Mouse (Mus musculus) macrophage (primary cell): ENCODE measurements around the gene Vamp2. TPM values are rescaled to one million over a fixed set of nuclear protein-coding genes. Genes with fewer than 3 reads are reported as not detected.

Source experiments
- H3K27ac ChIP-seq: fragments of 350-480 bp; formaldehyde crosslinking; 2 replicates; pipeline ENCODE4 v1.9.0; 2021
- H3K36me3 ChIP-seq: fragments of 350-480 bp; formaldehyde crosslinking; 2 replicates; pipeline ENCODE4 v1.9.0; 2021; ENCODE audit errors: inconsistent target
- H3K4me3 ChIP-seq: fragments of 350-480 bp; formaldehyde crosslinking; 2 replicates; pipeline ENCODE4 v1.9.0; 2021; ENCODE audit errors: inconsistent target
- H3K79me2 ChIP-seq: fragments of 350-480 bp; formaldehyde crosslinking; 2 replicates; pipeline ENCODE4 v1.9.0; 2021; ENCODE audit errors: inconsistent target
- WGBS: methylation state at CpG from one replicate; pipeline ENCODE4 v1.1.7; 2026; ENCODE audit warnings: inconsistent platforms; ENCODE audit not compliant: missing documents; 5-methylcytosine and 5-hydroxymethylcytosine counted together
- polyA plus RNA-seq: library from polyadenylated mRNA; stranded (reverse); fragments of 250-400 nt; gene quantifications from 3 replicates; pipeline ENCODE4 v1.2.4, GENCODE M21; 2018; ENCODE audit warnings: inconsistent platforms

Gene Vamp2
- polyA plus RNA-seq, 1 experiment from 2014 or later, result 47.7 TPM

- Histone ChIP-seq H3K36me3 (no peaks in the 10 kb centered on the region), H3K4me3 (peak overlapping the region; percentile 53), H3K79me2 (no peaks in the 10 kb centered on the region), H3K27ac (no peak overlapping the region)
- 7% methylated on average over 20 of the region's 20 CpGs for WGBS
Observed at GRCm38 (mm10) chr11:69125919-69126705, 37.8 kb downstream of the Vamp2 start.

- H3K4me3 ChIP-seq, result no peak overlapping the region
- no peaks in the 10 kb centered on the region for H3K36me3 ChIP-seq
- no peak overlapping the region for H3K27ac ChIP-seq
- H3K79me2 ChIP-seq, result no peaks in the 10 kb centered on the region
- WGBS, result 71% methylated on average over 2 of the region's 2 CpGs
Observed at GRCm38 (mm10) chr11:69126706-69127095, 38.4 kb downstream of the Vamp2 start.

DNA sequence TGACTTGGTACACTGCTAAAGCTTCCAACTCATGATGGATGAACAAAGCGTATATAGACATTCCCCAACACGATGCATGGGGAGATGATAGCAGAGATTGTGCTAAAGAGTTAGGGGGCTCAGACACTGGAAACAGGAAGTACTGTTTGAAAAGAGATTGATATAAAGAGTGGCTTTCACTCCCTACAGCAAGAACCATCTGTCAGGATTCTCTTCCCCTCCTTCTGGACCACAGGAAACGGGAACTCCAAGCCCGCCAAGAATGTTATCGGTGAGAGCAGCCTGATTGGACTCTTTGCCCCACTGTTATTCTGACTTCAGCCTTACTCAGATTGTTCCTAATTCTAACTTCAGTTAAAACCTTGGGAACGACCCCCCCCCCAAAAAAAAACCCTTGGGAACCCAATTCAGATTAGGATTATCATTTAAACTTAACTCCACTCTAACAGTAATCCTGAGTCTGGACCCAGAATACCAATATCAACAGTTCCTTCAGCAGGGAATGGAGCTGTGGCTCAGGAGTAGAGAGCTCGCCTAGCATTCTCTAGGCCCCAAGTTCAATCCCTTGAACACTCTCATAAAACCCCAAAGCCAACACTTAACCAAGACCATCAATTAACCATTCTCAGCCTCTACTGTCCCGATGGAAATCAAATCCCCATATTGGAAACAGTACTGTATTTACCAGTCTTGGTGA is 40.3 kb downstream of the Vamp2 start:
- Histone ChIP-seq H3K4me3 (no peak overlapping the region), H3K79me2 (no peaks in the 10 kb centered on the region), H3K27ac (no peak overlapping the region), H3K36me3 (no peaks in the 10 kb centered on the region)
- 72% methylated on average over 8 of the region's 8 CpGs for WGBS

DNA sequence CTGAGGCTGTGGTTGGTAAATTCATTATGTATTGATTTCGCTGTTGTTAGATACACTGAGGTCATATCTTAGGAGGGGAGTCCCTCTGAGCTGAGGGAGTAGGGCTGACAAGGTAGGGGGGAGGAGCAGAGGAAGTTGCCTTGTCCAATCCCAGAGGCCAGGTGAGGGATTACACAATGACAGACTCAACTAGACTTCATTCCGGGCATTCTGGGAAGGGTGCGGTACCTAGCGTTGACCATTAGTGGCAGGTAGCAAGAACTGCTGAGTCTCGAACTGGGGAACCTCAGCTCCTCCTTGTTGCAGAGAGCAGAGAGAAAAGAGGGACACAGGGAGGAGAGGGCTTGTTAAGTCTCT is 45.3 kb downstream of the Vamp2 start:
- H3K79me2 ChIP-seq, result no peaks in the 10 kb centered on the region
- H3K36me3 ChIP-seq, result no peaks in the 10 kb centered on the region
- no peak overlapping the region for H3K27ac ChIP-seq
- 76% methylated on average over 5 of the region's 5 CpGs for WGBS
- H3K4me3 ChIP-seq, result no peak overlapping the region

GRCm38 (mm10) chr11:69133923-69134621 is 45.8 kb downstream of the Vamp2 start:
- 17% methylated on average over 34 of the region's 34 CpGs for WGBS
- Histone ChIP-seq H3K36me3 (no peaks in the 10 kb centered on the region), H3K27ac (no peak overlapping the region), H3K4me3 (no peak overlapping the region), H3K79me2 (no peaks in the 10 kb centered on the region)

- no peaks in the 10 kb centered on the region for H3K79me2 ChIP-seq
- no peak overlapping the region for H3K4me3 ChIP-seq
- no peak overlapping the region for H3K27ac ChIP-seq
- no peaks in the 10 kb centered on the region for H3K36me3 ChIP-seq
- 70% methylated on average over 8 of the region's 8 CpGs for WGBS
Observed at GRCm38 (mm10) chr11:69134622-69134968, 46.3 kb downstream of the Vamp2 start.

DNA sequence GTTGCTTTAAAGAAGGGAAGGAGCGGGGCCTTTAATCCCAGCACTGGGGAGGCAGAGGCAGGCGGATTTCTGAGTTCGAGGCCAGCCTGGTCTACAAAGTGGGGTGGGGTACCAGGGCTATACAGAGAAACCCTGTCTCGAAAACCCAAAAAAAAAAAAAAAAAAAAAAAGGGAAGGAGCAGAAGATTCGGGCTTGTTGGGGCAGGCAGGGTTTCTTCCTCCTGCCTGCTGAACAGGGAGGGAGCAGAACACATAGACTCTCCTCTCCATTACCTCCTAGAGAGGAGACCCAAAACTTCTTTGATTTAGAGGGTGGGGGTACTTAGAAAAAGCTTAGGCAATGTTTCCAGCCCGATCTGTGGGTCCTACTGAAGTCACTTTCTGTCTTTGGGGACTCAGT is 47.1 kb downstream of the Vamp2 start:
- H3K79me2 ChIP-seq, result no peaks in the 10 kb centered on the region
- H3K36me3 ChIP-seq, result no peaks in the 10 kb centered on the region
- 68% methylated on average over 6 of the region's 6 CpGs for WGBS
- no peak overlapping the region for H3K4me3 ChIP-seq
- no peak overlapping the region for H3K27ac ChIP-seq

Other genes with a start within 250 kb of the Vamp2 start
- gene Ndel1, start 216.6 kb upstream of the Vamp2 start, polyA plus RNA-seq, result 52.9 to 132 TPM (median 60.1 TPM) in 3 replicates
- not detected in 3 replicates for gene Rnf222, start 199.9 kb upstream of the Vamp2 start, polyA plus RNA-seq
- 1,656 to 2,144 TPM (median 1,836 TPM) in 3 replicates for gene Rpl26, start 186.9 kb upstream of the Vamp2 start, polyA plus RNA-seq
- not detected in 3 replicates for gene Odf4, start 161.4 kb upstream of the Vamp2 start, polyA plus RNA-seq
- not detected in 3 replicates for gene Arhgef15, start 131.0 kb upstream of the Vamp2 start, polyA plus RNA-seq
- gene Slc25a35, start 120.4 kb upstream of the Vamp2 start, polyA plus RNA-seq, result 2.7 to 3.2 TPM (median 2.7 TPM) in 3 replicates
- gene Rangrf, start 113.3 kb upstream of the Vamp2 start, polyA plus RNA-seq, result 2.4 to 11.2 TPM (median 3.4 TPM) in 3 replicates
- 2.4 to 12.1 TPM (median 5.6 TPM) in 3 replicates for gene Pfas, start 80.0 kb upstream of the Vamp2 start, polyA plus RNA-seq
- 17.1 to 28.9 TPM (median 20.6 TPM) in 3 replicates for gene Ctc1, start 72.6 kb upstream of the Vamp2 start, polyA plus RNA-seq
- 4.2 to 8.5 TPM (median 7.3 TPM) in 3 replicates for gene Aurkb, start 42.8 kb upstream of the Vamp2 start, polyA plus RNA-seq
- gene Borcs6, start 28.8 kb upstream of the Vamp2 start, polyA plus RNA-seq, result 11.7 to 37.1 TPM (median 15.6 TPM) in 3 replicates
- 4.1 to 7.3 TPM (median 4.2 TPM) in 3 replicates for gene Tmem107, start 17.7 kb upstream of the Vamp2 start, polyA plus RNA-seq
- gene Per1, start 6.7 kb downstream of the Vamp2 start, polyA plus RNA-seq, result 8.8 to 17.5 TPM (median 11.6 TPM) in 3 replicates
- gene Hes7, start 31.9 kb downstream of the Vamp2 start, polyA plus RNA-seq, result not detected in 3 replicates
- 0.14 to 0.29 TPM in 2 of 3 replicates, not detected in the other for gene 9130213A22Rik, start 34.1 kb downstream of the Vamp2 start, polyA plus RNA-seq
- 0.19 TPM in 1 of 3 replicates, not detected in the others for gene Aloxe3, start 37.4 kb downstream of the Vamp2 start, polyA plus RNA-seq
- gene Alox12b, start 68.5 kb downstream of the Vamp2 start, polyA plus RNA-seq, result not detected in 3 replicates
- gene Alox8, start 109.4 kb downstream of the Vamp2 start, polyA plus RNA-seq, result not detected in 3 replicates
- gene Gucy2e, start 148.5 kb downstream of the Vamp2 start, polyA plus RNA-seq, result not detected in 3 replicates
- gene Cntrob, start 235.3 kb downstream of the Vamp2 start, polyA plus RNA-seq, result 3.6 to 6.7 TPM (median 5.4 TPM) in 3 replicates
- 103 to 111 TPM (median 110 TPM) in 3 replicates for gene Trappc1, start 235.5 kb downstream of the Vamp2 start, polyA plus RNA-seq
- 0.11 to 0.33 TPM (median 0.23 TPM) in 3 replicates for gene Kcnab3, start 237.8 kb downstream of the Vamp2 start, polyA plus RNA-seq